Mouse (Mus musculus) liver, adult 2 months (tissue): ENCODE measurements around the gene Hoxa13. TPM values are rescaled to one million over a fixed set of nuclear protein-coding genes. Genes with fewer than 3 reads are reported as not detected.

Source experiments
- DNase-seq: peaks from one replicate; pipeline ENCODE4 v3.0.0-alpha.2; 2011; ENCODE audit warnings: low read depth, low spot score; ENCODE audit errors: extremely low read depth
- H3K27ac ChIP-seq: fragments of 200-500 bp; replicated peaks from 2 replicates; pipeline ENCODE4 v1.5.1; 2012; ENCODE audit warnings: low read depth, mild to moderate bottlenecking, control low read depth, inconsistent platforms, low read length; ENCODE audit not compliant: insufficient read depth
- H3K27me3 ChIP-seq: fragments of 200-500 bp; 2 replicates; pipeline ENCODE4 v1.6.1; 2012; ENCODE audit warnings: mild to moderate bottlenecking, moderate library complexity, low read length, inconsistent platforms; ENCODE audit not compliant: control insufficient read depth, insufficient read depth
- H3K36me3 ChIP-seq: fragments of 200-500 bp; 2 replicates; pipeline ENCODE4 v1.6.1; 2012; ENCODE audit warnings: low read length, inconsistent platforms; ENCODE audit not compliant: control insufficient read depth, insufficient read depth
- H3K4me1 ChIP-seq: fragments of 200-500 bp; 2 replicates; pipeline ENCODE4 v1.6.1; 2011; ENCODE audit warnings: low read length; ENCODE audit not compliant: control insufficient read depth, insufficient read depth
- H3K4me3 ChIP-seq: fragments of 200-500 bp; 2 replicates; pipeline ENCODE4 v1.5.1; 2011; ENCODE audit warnings: low read depth, mild to moderate bottlenecking, control low read depth, low read length, moderate library complexity; ENCODE audit not compliant: insufficient read depth
- H3K79me2 ChIP-seq: fragments of 200-500 bp; 2 replicates; pipeline ENCODE4 v1.6.1; 2012; ENCODE audit warnings: inconsistent platforms, mild to moderate bottlenecking, low read length, moderate library complexity; ENCODE audit not compliant: control insufficient read depth, insufficient read depth
- H3K9ac ChIP-seq: fragments of 200-500 bp; 2 replicates; pipeline ENCODE4 v1.6.1; 2012; ENCODE audit warnings: low read depth, mild to moderate bottlenecking, control low read depth, inconsistent platforms, low read length
- CTCF ChIP-seq: fragments of 200-500 bp; IDR thresholded peaks from 2 replicates; pipeline ENCODE4 v1.5.1; 2011; ENCODE audit warnings: low read depth, low read length, control low read depth
- POLR2A ChIP-seq: fragments of 200-500 bp; IDR thresholded peaks from 2 replicates; pipeline ENCODE4 v1.6.1; 2011; ENCODE audit warnings: low read length, control low read depth; ENCODE audit not compliant: insufficient read depth; ENCODE audit errors: extremely low read depth
- WGBS: fragments of 180-500 bp; shearing (Covaris S2); methylation state at CpG from one replicate; pipeline ENCODE4 v1.1.7; 2018; 5-methylcytosine and 5-hydroxymethylcytosine counted together
- polyA plus RNA-seq: library from polyadenylated mRNA; depleted of rRNA; stranded (reverse); fragments of >200 nt; gene quantifications from 2 replicates; pipeline ENCODE4 v1.2.3, GENCODE M21; 2012
- total RNA-seq: library from RNA; depleted of rRNA; stranded (reverse); fragments of >200 nt; gene quantifications from 2 replicates; pipeline ENCODE4 v1.2.3, GENCODE M21; 2014

The Hoxa13 gene
- total and polyA plus RNA-seq, 2 experiments: not detected

- Histone ChIP-seq H3K4me3 (no peak overlapping the region), H3K9ac (no peak overlapping the region), H3K4me1 (no peaks in the 10 kb centered on the region), H3K79me2 (no peaks in the 10 kb centered on the region), H3K36me3 (no peaks in the 10 kb centered on the region), H3K27ac (no peak overlapping the region), H3K27me3 (peaks cover 63% of the 10 kb centered on the region)
- TF ChIP-seq POLR2A (no peak), CTCF (no peak)
- DNase-seq: no peak
- 4% methylated on average over 70 of the region's 70 CpGs for WGBS
Observed at GRCm38 (mm10) chr6:52233546-52234427, 26.9 kb downstream of the Hoxa13 start.

- no peak overlapping the region for H3K4me3 ChIP-seq
- TF ChIP-seq CTCF (no peak), POLR2A (no peak)
- no peaks in the 10 kb centered on the region for H3K36me3 ChIP-seq
- no peaks in the 10 kb centered on the region for H3K4me1 ChIP-seq
- no peak for DNase-seq
- no peak overlapping the region for H3K27ac ChIP-seq
- whole genome bisulfite sequencing: 7% methylated on average over 23 of the region's 23 CpGs
- H3K27me3 ChIP-seq: peaks cover 62% of the 10 kb centered on the region
- H3K79me2 ChIP-seq: no peaks in the 10 kb centered on the region
- H3K9ac ChIP-seq: no peak overlapping the region
Observed at GRCm38 (mm10) chr6:52232984-52233545, 27.6 kb downstream of the Hoxa13 start.

- H3K27me3 ChIP-seq: peaks cover 61% of the 10 kb centered on the region
- no peak overlapping the region for H3K27ac ChIP-seq
- DNase-seq: no peak
Observed at GRCm38 (mm10) chr6:52232568-52232965, 28.1 kb downstream of the Hoxa13 start.

GRCm38 (mm10) chr6:52231885-52232567 lies 28.7 kb downstream of the Hoxa13 start:
- peaks cover 63% of the 10 kb centered on the region for H3K27me3 ChIP-seq
- no peak overlapping the region for H3K27ac ChIP-seq
- DNase-seq: no peak
- H3K4me1 ChIP-seq: no peaks in the 10 kb centered on the region
- H3K79me2 ChIP-seq: no peaks in the 10 kb centered on the region
- H3K36me3 ChIP-seq: no peaks in the 10 kb centered on the region
- H3K4me3 ChIP-seq: no peak overlapping the region
- no peak overlapping the region for H3K9ac ChIP-seq
- 4% methylated on average over 18 of the region's 18 CpGs for WGBS
- TF ChIP-seq POLR2A (no peak), CTCF (no peak)

More at GRCm38 (mm10) chr6:52232568-52232965, 28.1 kb downstream of the Hoxa13 start:
- WGBS: 4% methylated on average over 18 of the region's 18 CpGs
- no peaks in the 10 kb centered on the region for H3K79me2 ChIP-seq
- TF ChIP-seq POLR2A: no peak
- TF ChIP-seq CTCF: no peak
- no peak overlapping the region for H3K4me3 ChIP-seq
- H3K4me1 ChIP-seq: no peaks in the 10 kb centered on the region
- H3K36me3 ChIP-seq: no peaks in the 10 kb centered on the region
- H3K9ac ChIP-seq: no peak overlapping the region

- no peak within 1 kb of the TSS for H3K27ac ChIP-seq
- no peak within 1 kb of the TSS for H3K9ac ChIP-seq
- peaks cover 56% of the 10 kb centered on the region for H3K27me3 ChIP-seq
- no peaks in the 10 kb centered on the region for H3K4me1 ChIP-seq
- no peak for DNase-seq
- H3K4me3 ChIP-seq: no peak within 1 kb of the TSS
- no peaks in the 10 kb centered on the region for H3K36me3 ChIP-seq
- no peak for TF ChIP-seq POLR2A
- TF ChIP-seq CTCF: no peak
- no peaks in the 10 kb centered on the region for H3K79me2 ChIP-seq
- WGBS: 7% methylated on average over 25 of the region's 36 CpGs
Observed at GRCm38 (mm10) chr6:52230516-52231165, 30.0 kb downstream of the Hoxa13 start, which contains the start of gene Hoxa9. TSS of gene Hoxa9 (minus strand) at chr6:52231089.
